Mouse (Mus musculus) kidney, embryonic 16.5 days (tissue): Measurements from ENCODE around the gene Cd300e. TPM values are rescaled to one million over a fixed set of nuclear protein-coding genes. Genes with fewer than 3 reads are reported as not detected.
"Not testable (repeated sequence)": the region's sequence is repeated elsewhere in the genome, so short reads cannot be mapped to it uniquely, and the experiment has no call there.

Experiments
- ATAC-seq: fragments of 200-750 bp; cut with Nextera tagmentation; 2 replicates; pipeline ENCODE4 v1.8.0; 2017; ENCODE audit warnings: moderate TSS enrichment; ENCODE audit not compliant: low FRiP score, low TSS enrichment
- H3K27ac ChIP-seq: fragments of 300-500 bp; sonication (generic); 2 replicates; pipeline ENCODE4 v1.5.1; 2014; ENCODE audit warnings: low read length
- H3K27me3 ChIP-seq: fragments of 300-500 bp; sonication (generic); 2 replicates; pipeline ENCODE4 v1.6.1; 2014; ENCODE audit warnings: low read length, control low read depth, mixed read lengths; ENCODE audit not compliant: insufficient read depth
- H3K36me3 ChIP-seq: fragments of 300-500 bp; sonication (generic); 2 replicates; pipeline ENCODE4 v1.6.1; 2014; ENCODE audit warnings: low read length, control low read depth, mixed read lengths; ENCODE audit not compliant: insufficient read depth
- H3K4me1 ChIP-seq: fragments of 300-500 bp; sonication (generic); 2 replicates; pipeline ENCODE4 v1.6.1; 2014; ENCODE audit warnings: low read length, control low read depth, mixed read lengths; ENCODE audit not compliant: insufficient read depth
- H3K4me2 ChIP-seq: fragments of 300-500 bp; sonication (generic); replicated peaks from 2 replicates; pipeline ENCODE4 v1.6.1; 2014; ENCODE audit warnings: low read depth, low read length
- H3K4me3 ChIP-seq: fragments of 300-500 bp; sonication (generic); 2 replicates; pipeline ENCODE4 v1.5.1; 2014; ENCODE audit warnings: mild to moderate bottlenecking, low read length
- H3K9ac ChIP-seq: fragments of 300-500 bp; sonication (generic); replicated peaks from 2 replicates; pipeline ENCODE4 v1.6.1; 2014; ENCODE audit warnings: low read length
- H3K9me3 ChIP-seq: fragments of 300-500 bp; sonication (generic); 2 replicates; pipeline ENCODE4 v1.6.1; 2016; ENCODE audit warnings: low read length, control low read depth
- WGBS: fragments of 180-500 bp; shearing (Covaris S2); extraction: QIAGEN DNeasy Blood & Tissue Kit; methylation state at CpG from one replicate; pipeline ENCODE4 v1.1.7; 2014; 5-methylcytosine and 5-hydroxymethylcytosine counted together
- polyA plus RNA-seq: library from polyadenylated mRNA; unstranded; fragments of >200 nt; fragmentation: Nextera tagmentation; extraction: Ambion mirVana; gene quantifications from 2 replicates; pipeline ENCODE4 v1.2.1, GENCODE M21; 2015

Cd300e gene
- polyA plus RNA-seq, 1 experiment from 2014 or later: not detected

- peak overlapping the region; percentile 11; the same call in 1 of the 2 replicates for H3K4me3 ChIP-seq
- no peaks in the 10 kb centered on the region for H3K36me3 ChIP-seq
- peak overlapping the region; percentile 42 for H3K4me2 ChIP-seq
- no peaks in the 10 kb centered on the region for H3K9me3 ChIP-seq
- no peaks in the 10 kb centered on the region for H3K27me3 ChIP-seq
- ATAC-seq: no peak
- no peak overlapping the region for H3K9ac ChIP-seq
- H3K4me1 ChIP-seq: peaks cover 12% of the 10 kb centered on the region
- WGBS: 9% methylated on average over 9 of the region's 9 CpGs
- peak overlapping the region; percentile 67 for H3K27ac ChIP-seq
Observed at GRCm38 (mm10) chr11:115071015-115071551, 9.1 kb upstream of the Cd300e start.

DNA sequence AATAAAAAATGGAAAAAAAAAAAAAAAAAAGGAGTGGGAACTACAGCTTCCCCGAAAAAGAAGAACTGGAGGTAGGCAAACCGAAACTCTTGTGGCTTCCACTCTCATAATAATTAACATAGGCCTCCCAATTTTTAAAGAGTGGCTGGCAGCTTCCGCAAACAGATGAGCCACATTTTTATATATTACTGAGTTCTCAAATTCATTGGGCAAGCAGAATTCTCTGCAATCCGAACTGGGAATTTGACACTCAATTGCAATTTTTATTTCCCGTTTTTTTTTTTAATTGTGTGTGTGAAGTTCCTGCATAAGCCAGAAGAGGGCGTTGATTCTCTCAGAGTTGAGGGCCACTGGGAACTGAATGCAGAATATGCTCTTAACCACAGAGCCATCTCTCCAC, 4.8 kb upstream of the Cd300e start:
- ATAC-seq: no peak
- no peaks in the 10 kb centered on the region for H3K9me3 ChIP-seq
- H3K9ac ChIP-seq: no peak overlapping the region
- no peak overlapping the region for H3K4me3 ChIP-seq
- H3K4me2 ChIP-seq: no peak overlapping the region
- H3K27me3 ChIP-seq: no peaks in the 10 kb centered on the region
- peaks cover 7% of the 10 kb centered on the region for H3K4me1 ChIP-seq
- no peaks in the 10 kb centered on the region for H3K36me3 ChIP-seq
- no peak overlapping the region for H3K27ac ChIP-seq
- 69% methylated on average over 6 of the region's 6 CpGs for WGBS

DNA sequence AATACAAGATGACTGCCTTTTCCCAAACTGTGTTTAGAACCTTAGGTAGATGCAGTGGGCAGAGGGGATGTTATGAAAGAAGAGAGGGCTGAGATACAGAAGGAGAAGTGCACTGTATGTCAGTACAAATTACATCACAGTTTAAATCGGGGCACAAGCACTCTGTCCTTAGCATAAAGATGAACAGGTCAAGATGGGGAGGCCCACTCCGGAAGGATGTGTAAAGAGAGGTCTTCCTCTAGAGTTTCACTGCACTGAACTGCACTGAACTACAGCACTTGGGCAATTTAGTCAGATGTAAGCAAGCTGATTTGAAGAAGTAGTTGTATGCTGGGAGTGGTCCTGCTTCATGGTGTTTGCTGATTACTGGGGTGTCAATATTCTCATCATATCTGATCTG, 2.2 kb downstream of the Cd300e start:
- H3K27me3 ChIP-seq: no peaks in the 10 kb centered on the region; the same call in 1 of the 2 replicates
- H3K9ac ChIP-seq: no peak overlapping the region
- ATAC-seq: no peak
- H3K4me1 ChIP-seq: no peaks in the 10 kb centered on the region
- H3K4me3 ChIP-seq: no peak overlapping the region
- no peaks in the 10 kb centered on the region for H3K36me3 ChIP-seq
- H3K9me3 ChIP-seq: no peaks in the 10 kb centered on the region
- H3K27ac ChIP-seq: no peak overlapping the region
- no peak overlapping the region for H3K4me2 ChIP-seq
- 69% methylated on average over 2 of the region's 2 CpGs for WGBS

DNA sequence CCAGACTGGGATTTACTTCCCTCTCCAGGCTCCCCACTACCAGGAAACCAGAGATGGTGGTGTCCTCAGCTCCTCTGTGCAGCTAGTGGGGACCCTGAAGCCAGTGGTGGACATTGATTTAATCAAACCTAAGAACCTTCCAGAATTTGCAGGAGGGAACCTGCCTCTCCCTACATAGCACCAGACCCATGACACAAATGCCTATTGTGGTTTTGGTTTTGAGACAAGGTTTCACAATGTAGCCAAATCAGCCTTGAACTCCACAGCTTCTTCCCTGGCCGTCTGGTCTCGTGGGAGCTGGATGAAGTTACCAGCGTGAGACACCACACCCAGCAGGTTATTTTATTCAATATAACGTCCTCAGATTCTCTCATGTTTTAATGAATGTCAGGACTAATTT, 3.3 kb downstream of the Cd300e start:
- Histone ChIP-seq H3K9me3 (no peaks in the 10 kb centered on the region), H3K27me3 (no peaks in the 10 kb centered on the region; the same call in 1 of the 2 replicates), H3K4me3 (no peak overlapping the region), H3K27ac (no peak overlapping the region), H3K9ac (no peak overlapping the region), H3K4me1 (no peaks in the 10 kb centered on the region), H3K36me3 (no peaks in the 10 kb centered on the region), H3K4me2 (no peak overlapping the region)
- no peak for ATAC-seq
- 71% methylated on average over 4 of the region's 4 CpGs for WGBS

- no peak overlapping the region for H3K4me3 ChIP-seq
- no peaks in the 10 kb centered on the region for H3K9me3 ChIP-seq
- H3K9ac ChIP-seq: no peak overlapping the region
- H3K36me3 ChIP-seq: no peaks in the 10 kb centered on the region
- ATAC-seq: no peak
- H3K4me2 ChIP-seq: no peak overlapping the region
- no peak overlapping the region for H3K27ac ChIP-seq
- H3K27me3 ChIP-seq: no peaks in the 10 kb centered on the region; the same call in 1 of the 2 replicates
- no peaks in the 10 kb centered on the region for H3K4me1 ChIP-seq
Observed at GRCm38 (mm10) chr11:115054537-115054936, 7.4 kb downstream of the Cd300e start.

- ATAC-seq: no peak
- H3K9ac ChIP-seq: no peak overlapping the region
Observed at GRCm38 (mm10) chr11:115052991-115053390, 9.0 kb downstream of the Cd300e start.

DNA sequence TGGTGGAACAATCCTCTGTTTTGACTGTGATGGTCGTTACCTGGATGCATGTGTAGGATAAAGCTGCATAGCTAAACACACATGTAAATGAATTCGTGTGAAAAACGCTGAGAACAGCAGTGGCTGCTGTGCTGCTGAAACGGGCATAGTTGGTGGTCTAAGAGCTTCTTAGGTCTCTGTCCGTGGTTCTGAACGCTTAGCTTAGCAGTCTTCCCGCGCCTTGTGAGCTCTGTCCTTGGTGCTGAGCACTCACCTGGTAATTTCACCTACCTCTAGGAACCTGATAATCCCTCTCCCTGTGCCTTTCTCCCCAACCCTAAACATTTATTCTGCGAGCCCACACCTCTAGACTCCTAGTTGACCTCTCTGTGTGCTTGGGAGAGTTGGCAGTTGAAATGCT, 9.8 kb downstream of the Cd300e start:
- H3K36me3 ChIP-seq: no peaks in the 10 kb centered on the region
- no peak for ATAC-seq
- H3K9ac ChIP-seq: no peak overlapping the region
- H3K4me3 ChIP-seq: no peak overlapping the region
- no peaks in the 10 kb centered on the region for H3K9me3 ChIP-seq
- no peaks in the 10 kb centered on the region; the same call in 1 of the 2 replicates for H3K27me3 ChIP-seq
- H3K4me2 ChIP-seq: no peak overlapping the region
- WGBS: 2% methylated on average over 9 of the region's 9 CpGs
- no peak overlapping the region for H3K27ac ChIP-seq
- H3K4me1 ChIP-seq: no peaks in the 10 kb centered on the region

More at GRCm38 (mm10) chr11:115052991-115053390, 9.0 kb downstream of the Cd300e start:
- Histone ChIP-seq H3K4me3 (no peak overlapping the region), H3K36me3 (no peaks in the 10 kb centered on the region), H3K9me3 (no peaks in the 10 kb centered on the region), H3K27me3 (no peaks in the 10 kb centered on the region; the same call in 1 of the 2 replicates), H3K4me2 (no peak overlapping the region), H3K4me1 (no peaks in the 10 kb centered on the region), H3K27ac (no peak overlapping the region)
- 94% methylated on average over 1 of the region's 1 CpGs for WGBS

DNA sequence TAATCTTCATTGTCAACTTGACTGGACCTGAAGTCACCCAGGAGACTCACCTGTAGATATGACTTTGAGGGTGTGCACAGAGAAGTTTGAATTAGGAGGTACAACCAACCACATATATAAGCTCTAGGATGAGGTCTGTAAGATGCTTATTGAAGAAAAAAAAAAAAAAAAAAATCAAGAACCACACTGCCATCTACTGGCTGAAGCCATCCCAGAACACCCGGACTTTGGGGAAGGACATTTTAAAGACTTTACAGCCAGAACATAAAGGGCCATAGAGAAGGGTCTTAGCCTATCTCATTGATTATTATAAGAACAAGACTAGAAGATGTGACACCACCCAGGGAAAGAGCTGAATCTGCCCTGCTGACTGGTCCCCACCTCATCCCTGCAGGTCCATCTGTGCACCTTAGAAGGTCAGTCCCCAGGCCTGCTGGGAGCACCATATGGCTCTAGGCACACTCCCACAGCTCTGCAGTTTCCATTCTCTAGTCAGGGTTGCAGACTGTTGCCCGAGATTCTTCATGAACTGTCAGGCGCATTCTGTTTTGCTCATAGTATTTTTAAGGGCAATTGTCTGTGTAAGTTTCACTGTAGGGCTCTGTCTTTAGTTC, 12.6 kb downstream of the Cd300e start:
- no peak overlapping the region for H3K4me3 ChIP-seq
- no peaks in the 10 kb centered on the region for H3K36me3 ChIP-seq
- H3K9me3 ChIP-seq: no peaks in the 10 kb centered on the region
- H3K27me3 ChIP-seq: no peaks in the 10 kb centered on the region
- H3K4me2 ChIP-seq: no peak overlapping the region
- ATAC-seq: no peak
- H3K9ac ChIP-seq: no peak overlapping the region
- 38% methylated on average over 3 of the region's 3 CpGs for WGBS
- no peaks in the 10 kb centered on the region for H3K4me1 ChIP-seq
- H3K27ac ChIP-seq: no peak overlapping the region

DNA sequence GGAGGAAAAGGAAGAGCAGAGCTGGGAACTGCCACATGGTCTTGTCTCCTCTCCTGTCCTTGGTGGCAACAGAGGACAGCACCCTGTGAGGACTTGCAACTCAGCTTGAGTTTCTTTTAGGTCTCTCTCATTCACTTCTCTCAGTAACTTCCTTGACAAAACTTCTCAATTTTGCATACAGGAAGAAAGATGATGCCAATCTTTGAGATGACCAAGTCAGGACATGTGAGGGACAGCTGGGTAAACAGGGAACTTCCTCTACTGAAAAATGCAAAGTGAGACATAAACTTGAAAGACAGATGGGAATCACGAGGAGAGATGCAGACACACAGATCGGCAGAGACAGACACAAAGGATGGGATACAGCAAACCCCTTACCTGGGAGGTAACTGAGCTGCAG, 13.7 kb downstream of the Cd300e start, which contains the start of gene Cd300ld3:
TSS of gene Cd300ld3 (minus strand) at position 151 of the 400 bp plus-strand sequence.
- no peak for ATAC-seq
- Histone ChIP-seq H3K4me2 (no peak within 1 kb of the TSS), H3K4me1 (no peaks in the 10 kb centered on the region), H3K9me3 (no peaks in the 10 kb centered on the region), H3K36me3 (no peaks in the 10 kb centered on the region), H3K9ac (no peak within 1 kb of the TSS), H3K27me3 (no peaks in the 10 kb centered on the region), H3K4me3 (no peak within 1 kb of the TSS), H3K27ac (no peak within 1 kb of the TSS)
- 67% methylated on average over 2 of the region's 2 CpGs for WGBS

DNA sequence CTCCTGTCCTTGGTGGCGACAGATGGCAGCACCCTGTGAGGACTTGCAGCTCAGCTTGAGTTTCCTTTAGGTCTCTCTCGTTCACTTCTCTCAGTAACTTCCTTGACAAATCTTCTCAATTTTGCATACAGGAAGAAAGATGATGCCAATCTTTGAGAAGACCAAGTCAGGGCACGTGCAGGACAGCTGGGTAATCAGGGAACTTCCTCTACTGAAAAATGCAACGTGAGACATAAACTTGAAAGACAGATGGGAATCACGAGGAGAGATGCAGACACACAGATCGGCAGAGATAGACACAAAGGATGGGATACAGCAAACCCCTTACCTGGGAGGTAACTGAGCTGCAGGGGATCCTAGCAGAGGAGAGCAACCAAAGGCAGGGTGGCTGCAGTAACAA, 24.3 kb downstream of the Cd300e start, which contains the start of gene Cd300ld5:
TSS of gene Cd300ld5 (minus strand) at position 101 of the 400 bp plus-strand sequence.
- H3K27me3 ChIP-seq, H3K9ac ChIP-seq, ATAC-seq, H3K36me3 ChIP-seq, H3K4me1 ChIP-seq, H3K4me3 ChIP-seq, H3K9me3 ChIP-seq, H3K27ac ChIP-seq, H3K4me2 ChIP-seq: not testable (repeated sequence)
- WGBS: no CpG with 5 or more reads among the region's 6 CpGs
